Mouse (Mus musculus) forebrain, postnatal 0 days (tissue): ENCODE data around the gene U90926. TPM values are rescaled to one million over a fixed set of nuclear protein-coding genes. Genes with fewer than 3 reads are reported as not detected.

ENCODE experiments used
- ATAC-seq: fragments of 200-750 bp; cut with Nextera tagmentation; 2 replicates; pipeline ENCODE4 v1.8.0; 2017; ENCODE audit warnings: mild to moderate bottlenecking, moderate library complexity
- DNase-seq: peaks from one replicate; pipeline ENCODE4 v3.0.0-alpha.2; 2015
- H3K27ac ChIP-seq: fragments of 300-500 bp; sonication (generic); 2 replicates; pipeline ENCODE4 v1.5.1; 2014; ENCODE audit warnings: low read depth, mild to moderate bottlenecking, antibody characterized with exemption, low read length, moderate library complexity, mixed read lengths
- H3K27me3 ChIP-seq: fragments of 300-500 bp; sonication (generic); 2 replicates; pipeline ENCODE4 v1.6.1; 2014; ENCODE audit warnings: mild to moderate bottlenecking, low read length, mixed read lengths; ENCODE audit not compliant: insufficient read depth
- H3K36me3 ChIP-seq: fragments of 300-500 bp; sonication (generic); 2 replicates; pipeline ENCODE4 v1.6.1; 2014; ENCODE audit warnings: mild to moderate bottlenecking, moderate library complexity; ENCODE audit not compliant: insufficient read depth
- H3K4me1 ChIP-seq: fragments of 300-500 bp; sonication (generic); 2 replicates; pipeline ENCODE4 v1.6.1; 2014; ENCODE audit warnings: antibody characterized with exemption; ENCODE audit not compliant: insufficient read depth
- H3K4me2 ChIP-seq: fragments of 300-500 bp; sonication (generic); 2 replicates; pipeline ENCODE4 v1.6.1; 2014; ENCODE audit warnings: low read depth, mild to moderate bottlenecking, moderate library complexity
- H3K4me3 ChIP-seq: fragments of 300-500 bp; sonication (generic); 2 replicates; pipeline ENCODE4 v1.5.1; 2014; ENCODE audit warnings: low read depth, low read length, mixed read lengths
- H3K9ac ChIP-seq: fragments of 300-500 bp; sonication (generic); 2 replicates; pipeline ENCODE4 v1.6.1; 2014; ENCODE audit warnings: mild to moderate bottlenecking
- H3K9me3 ChIP-seq: fragments of 300-500 bp; sonication (generic); 2 replicates; pipeline ENCODE4 v1.6.1; 2016; ENCODE audit warnings: low read length
- CTCF ChIP-seq: sonication (generic); IDR thresholded peaks from 2 replicates; pipeline ENCODE4 v1.5.1; 2016; ENCODE audit warnings: antibody characterized with exemption, control low read depth, low read depth
- WGBS: fragments of 180-500 bp; shearing (Covaris S2); extraction: QIAGEN DNeasy Blood & Tissue Kit; methylation state at CpG from one replicate; pipeline ENCODE4 v1.1.7; 2014; 5-methylcytosine and 5-hydroxymethylcytosine counted together
- polyA plus RNA-seq: library from polyadenylated mRNA; unstranded; fragments of >200 nt; fragmentation: Nextera tagmentation; extraction: Ambion mirVana; gene quantifications from 2 replicates; pipeline ENCODE4 v1.2.1, GENCODE M21; 2015
- total RNA-seq: library from RNA; depleted of rRNA; stranded (reverse); fragments of >200 nt; gene quantifications from 2 replicates; pipeline ENCODE4 v1.2.3, GENCODE M21; 2014

Gene U90926
- total and polyA plus RNA-seq, 2 experiments from 2014 or later = not detected

GRCm38 (mm10) chr5:92248614-92249013 lies 33.4 kb upstream of the U90926 start:
- Histone ChIP-seq H3K36me3 (no peaks in the 10 kb centered on the region), H3K27me3 (no peaks in the 10 kb centered on the region), H3K9me3 (no peaks in the 10 kb centered on the region), H3K4me1 (no peaks in the 10 kb centered on the region), H3K27ac (no peak overlapping the region), H3K4me3 (no peak overlapping the region), H3K4me2 (no peak overlapping the region), H3K9ac (no peak overlapping the region)
- DNase-seq = no peak
- ATAC-seq = no peak
- WGBS = 88% methylated on average over 11 of the region's 11 CpGs
- TF ChIP-seq CTCF = no peak

- ATAC-seq = no peak
- Histone ChIP-seq H3K36me3 (no peaks in the 10 kb centered on the region), H3K4me1 (no peaks in the 10 kb centered on the region), H3K9ac (no peak overlapping the region), H3K9me3 (no peaks in the 10 kb centered on the region), H3K27ac (no peak overlapping the region), H3K27me3 (no peaks in the 10 kb centered on the region), H3K4me2 (no peak overlapping the region), H3K4me3 (no peak overlapping the region)
- no peak for DNase-seq
- WGBS = 94% methylated on average over 9 of the region's 9 CpGs
- no peak for TF ChIP-seq CTCF
Observed at GRCm38 (mm10) chr5:92245483-92245882, 30.3 kb upstream of the U90926 start.

DNA sequence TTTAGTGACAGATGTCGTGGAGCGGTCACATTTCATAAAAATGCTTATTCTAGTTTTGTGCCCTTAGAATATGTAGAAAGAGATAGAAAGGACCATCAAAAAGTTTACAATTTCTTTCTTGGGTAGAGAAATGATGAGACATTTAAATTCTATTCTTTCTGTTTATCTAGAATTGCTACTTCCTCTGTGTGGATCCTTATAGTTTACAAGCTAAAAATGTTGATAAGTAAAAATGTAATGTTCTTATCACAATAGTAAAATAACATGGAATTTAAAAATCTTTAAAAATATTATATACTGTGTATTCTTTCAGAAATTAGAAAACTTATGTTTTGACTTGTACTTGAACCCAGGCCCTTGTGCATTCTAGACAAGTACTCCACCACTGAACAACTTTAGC lies 29.7 kb upstream of the U90926 start:
- no peak for TF ChIP-seq CTCF
- WGBS = 97% methylated on average over 2 of the region's 2 CpGs
- H3K36me3 ChIP-seq = no peaks in the 10 kb centered on the region
- no peak for DNase-seq
- H3K9me3 ChIP-seq = no peaks in the 10 kb centered on the region
- peaks cover 1% of the 10 kb centered on the region; the same call in 1 of the 2 replicates for H3K4me1 ChIP-seq
- H3K9ac ChIP-seq = no peak overlapping the region
- H3K27ac ChIP-seq = no peak overlapping the region
- ATAC-seq = no peak
- H3K4me3 ChIP-seq = no peak overlapping the region
- no peaks in the 10 kb centered on the region for H3K27me3 ChIP-seq
- H3K4me2 ChIP-seq = no peak overlapping the region

DNA sequence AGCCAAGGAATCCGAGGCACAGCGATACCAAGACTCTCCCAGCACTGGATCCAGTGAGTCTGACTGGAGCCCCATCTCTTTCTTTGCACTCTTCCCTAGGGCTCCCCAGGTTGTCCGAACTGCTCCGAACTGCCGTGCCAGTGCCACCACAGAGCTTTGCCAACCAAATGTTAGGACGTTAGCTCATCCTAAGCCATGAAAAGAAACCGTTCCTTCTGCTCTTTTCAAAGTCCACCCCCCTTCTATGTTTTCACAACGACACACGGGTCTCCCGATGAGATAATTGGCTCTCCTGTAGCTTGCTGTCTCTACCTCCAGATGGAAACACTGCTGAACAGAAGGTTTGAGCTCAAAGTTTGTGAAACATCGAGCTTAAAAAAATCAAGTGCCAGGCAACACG lies 25.6 kb upstream of the U90926 start:
- no peak overlapping the region for H3K4me2 ChIP-seq
- no peak overlapping the region for H3K4me3 ChIP-seq
- no peaks in the 10 kb centered on the region for H3K27me3 ChIP-seq
- H3K9me3 ChIP-seq = no peaks in the 10 kb centered on the region
- no peak overlapping the region for H3K27ac ChIP-seq
- ATAC-seq (peak; percentile 84), DNase-seq (peak; percentile 67)
- H3K4me1 ChIP-seq = peaks cover 3% of the 10 kb centered on the region; the same call in 1 of the 2 replicates
- TF ChIP-seq CTCF = no peak
- 58% methylated on average over 12 of the region's 12 CpGs for WGBS
- H3K36me3 ChIP-seq = no peaks in the 10 kb centered on the region
- H3K9ac ChIP-seq = no peak overlapping the region

- peak; percentile 78 for ATAC-seq
- H3K4me3 ChIP-seq = no peak overlapping the region
- DNase-seq = peak; percentile 82
Observed at GRCm38 (mm10) chr5:92239333-92240232, 24.4 kb upstream of the U90926 start.

GRCm38 (mm10) chr5:92234939-92235557 lies 19.8 kb upstream of the U90926 start:
- no peak for ATAC-seq
- Histone ChIP-seq H3K27me3 (no peaks in the 10 kb centered on the region), H3K4me3 (no peak overlapping the region), H3K27ac (no peak overlapping the region), H3K9ac (no peak overlapping the region), H3K36me3 (no peaks in the 10 kb centered on the region), H3K9me3 (no peaks in the 10 kb centered on the region), H3K4me2 (no peak overlapping the region), H3K4me1 (peaks cover 3% of the 10 kb centered on the region; the same call in 1 of the 2 replicates)
- no peak for DNase-seq
- 69% methylated on average over 5 of the region's 5 CpGs for WGBS
- no peak for TF ChIP-seq CTCF

More at GRCm38 (mm10) chr5:92239333-92240232, 24.4 kb upstream of the U90926 start:
- Histone ChIP-seq H3K9ac (no peak overlapping the region), H3K4me1 (peaks cover 3% of the 10 kb centered on the region; the same call in 1 of the 2 replicates), H3K27ac (no peak overlapping the region), H3K36me3 (no peaks in the 10 kb centered on the region), H3K9me3 (no peaks in the 10 kb centered on the region), H3K27me3 (no peaks in the 10 kb centered on the region), H3K4me2 (peak overlapping the region; percentile 34)
- peak; percentile 81 for TF ChIP-seq CTCF
- whole genome bisulfite sequencing = 44% methylated on average over 29 of the region's 29 CpGs

- H3K27ac ChIP-seq = no peak overlapping the region
- no peak overlapping the region for H3K9ac ChIP-seq
- no peak for ATAC-seq
- H3K27me3 ChIP-seq = no peaks in the 10 kb centered on the region
- no peak overlapping the region for H3K4me2 ChIP-seq
- H3K4me1 ChIP-seq = no peaks in the 10 kb centered on the region
- no peaks in the 10 kb centered on the region for H3K36me3 ChIP-seq
- WGBS = 85% methylated on average over 4 of the region's 4 CpGs
- no peak for TF ChIP-seq CTCF
- no peak overlapping the region for H3K4me3 ChIP-seq
- no peaks in the 10 kb centered on the region for H3K9me3 ChIP-seq
- DNase-seq = no peak
Observed at GRCm38 (mm10) chr5:92233366-92233765, 18.2 kb upstream of the U90926 start.
